Mouse (Mus musculus): Measurements from ENCODE around the gene Gart. TPM values are rescaled to one million over a fixed set of nuclear protein-coding genes. Genes with fewer than 3 reads are reported as not detected.
A peak's percentile ranks its signal among the peaks of the same experiment; 100 is the strongest.

The Gart gene
- polyA plus RNA-seq, 1 experiment from 2014 or later: 64.2 TPM

- H3K4me1 ChIP-seq (ENCODE audit: control insufficient read depth, insufficient read depth, low read length): no peaks in the 10 kb centered on the region
- ATAC-seq (ENCODE audit: low FRiP score, low TSS enrichment) (no peak), DNase-seq (no peak)
- 78% methylated on average over 5 of the region's 5 CpGs for WGBS
- H3K4me2 ChIP-seq (ENCODE audit: low read length): no peak overlapping the region
- H3K27ac ChIP-seq (replicated peaks; ENCODE audit: low read depth, low read length): no peak overlapping the region
- H3K27me3 ChIP-seq (ENCODE audit: control insufficient read depth, insufficient read depth, low read length): no peaks in the 10 kb centered on the region
- H3K9me3 ChIP-seq (ENCODE audit: control insufficient read depth, low read length): no peaks in the 10 kb centered on the region
- H3K4me3 ChIP-seq (replicated peaks; ENCODE audit: low read depth, low read length): no peak overlapping the region
- peaks cover 93% of the 10 kb centered on the region for H3K36me3 ChIP-seq (ENCODE audit: control insufficient read depth, insufficient read depth, low read length)
- H3K9ac ChIP-seq (replicated peaks; ENCODE audit: low read length): no peak overlapping the region
Observed at GRCm38 (mm10) chr16:91680656-91681055, 33.9 kb upstream of the Gart start.

DNA sequence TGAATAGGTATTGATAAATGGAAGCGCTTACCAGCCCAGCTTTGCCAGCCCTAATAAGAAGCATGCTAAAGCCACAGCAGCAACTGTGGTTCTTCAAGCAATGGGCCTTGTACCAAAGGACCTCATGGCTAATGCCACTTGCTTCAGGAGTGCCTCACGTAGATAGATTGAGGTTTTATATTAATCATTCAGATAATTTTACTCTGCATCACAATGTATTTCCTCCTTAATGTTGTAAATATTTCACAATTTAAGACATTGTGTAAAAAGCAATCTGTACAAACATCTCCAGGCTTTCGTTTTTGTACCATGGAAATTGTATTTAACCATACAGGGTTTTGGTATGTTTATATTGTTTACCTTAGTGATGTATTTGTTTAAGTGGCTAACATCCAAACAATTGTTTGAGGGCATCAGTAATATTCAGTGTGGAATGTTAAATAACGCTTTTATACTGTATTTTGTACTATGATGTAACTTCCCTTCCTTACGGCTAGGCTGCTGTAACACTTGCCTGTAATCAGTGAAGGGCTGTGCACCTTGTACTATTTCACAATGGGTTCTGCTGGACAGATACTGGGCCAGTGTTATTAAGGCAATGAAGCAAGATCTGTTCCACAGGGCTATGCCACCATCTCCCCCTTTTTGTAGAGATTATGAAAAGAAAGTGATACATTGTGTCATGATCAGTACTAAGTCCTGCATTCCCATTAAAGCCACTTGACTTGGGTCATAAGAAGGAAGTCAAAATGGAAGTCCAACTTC is 31.6 kb upstream of the Gart start:
- peaks cover 92% of the 10 kb centered on the region for H3K36me3 ChIP-seq (ENCODE audit: control insufficient read depth, insufficient read depth, low read length)
- H3K27me3 ChIP-seq (ENCODE audit: control insufficient read depth, insufficient read depth, low read length): no peaks in the 10 kb centered on the region
- H3K9ac ChIP-seq (replicated peaks; ENCODE audit: low read length): no peak overlapping the region
- ATAC-seq (ENCODE audit: low FRiP score, low TSS enrichment): no peak
- H3K4me1 ChIP-seq (ENCODE audit: control insufficient read depth, insufficient read depth, low read length): no peaks in the 10 kb centered on the region
- 94% methylated on average over 5 of the region's 5 CpGs for WGBS
- no peak overlapping the region for H3K4me3 ChIP-seq (replicated peaks; ENCODE audit: low read depth, low read length)
- no peaks in the 10 kb centered on the region for H3K9me3 ChIP-seq (ENCODE audit: control insufficient read depth, low read length)
- no peak overlapping the region for H3K27ac ChIP-seq (replicated peaks; ENCODE audit: low read depth, low read length)
- no peak for DNase-seq
- no peak overlapping the region for H3K4me2 ChIP-seq (ENCODE audit: low read length)

- H3K27ac ChIP-seq (replicated peaks; ENCODE audit: low read depth, low read length): no peak overlapping the region
- DNase-seq (no peak), ATAC-seq (ENCODE audit: low FRiP score, low TSS enrichment) (no peak)
- no peak overlapping the region for H3K9ac ChIP-seq (replicated peaks; ENCODE audit: low read length)
- no peak overlapping the region for H3K4me2 ChIP-seq (ENCODE audit: low read length)
- H3K4me1 ChIP-seq (ENCODE audit: control insufficient read depth, insufficient read depth, low read length): no peaks in the 10 kb centered on the region
- H3K4me3 ChIP-seq (replicated peaks; ENCODE audit: low read depth, low read length): no peak overlapping the region
- peaks cover 93% of the 10 kb centered on the region for H3K36me3 ChIP-seq (ENCODE audit: control insufficient read depth, insufficient read depth, low read length)
- no peaks in the 10 kb centered on the region for H3K9me3 ChIP-seq (ENCODE audit: control insufficient read depth, low read length)
- WGBS: 89% methylated on average over 4 of the region's 4 CpGs
- no peaks in the 10 kb centered on the region for H3K27me3 ChIP-seq (ENCODE audit: control insufficient read depth, insufficient read depth, low read length)
Observed at GRCm38 (mm10) chr16:91674500-91674899, 27.7 kb upstream of the Gart start.

- Histone ChIP-seq H3K27ac (replicated peaks; ENCODE audit: low read depth, low read length) (no peak overlapping the region), H3K27me3 (ENCODE audit: control insufficient read depth, insufficient read depth, low read length) (no peaks in the 10 kb centered on the region), H3K4me3 (replicated peaks; ENCODE audit: low read depth, low read length) (no peak overlapping the region), H3K4me2 (ENCODE audit: low read length) (no peak overlapping the region), H3K36me3 (ENCODE audit: control insufficient read depth, insufficient read depth, low read length) (peaks cover 78% of the 10 kb centered on the region), H3K9ac (replicated peaks; ENCODE audit: low read length) (no peak overlapping the region), H3K9me3 (ENCODE audit: control insufficient read depth, low read length) (no peaks in the 10 kb centered on the region), H3K4me1 (ENCODE audit: control insufficient read depth, insufficient read depth, low read length) (no peaks in the 10 kb centered on the region)
- DNase-seq (no peak), ATAC-seq (ENCODE audit: low FRiP score, low TSS enrichment) (no peak)
- WGBS: 95% methylated on average over 3 of the region's 3 CpGs
Observed at GRCm38 (mm10) chr16:91663795-91664194, 17.0 kb upstream of the Gart start.

- WGBS: 96% methylated on average over 16 of the region's 16 CpGs
- no peak overlapping the region for H3K9ac ChIP-seq (replicated peaks; ENCODE audit: low read length)
- H3K9me3 ChIP-seq (ENCODE audit: control insufficient read depth, low read length): no peaks in the 10 kb centered on the region
- H3K36me3 ChIP-seq (ENCODE audit: control insufficient read depth, insufficient read depth, low read length): peaks cover 82% of the 10 kb centered on the region
- H3K4me1 ChIP-seq (ENCODE audit: control insufficient read depth, insufficient read depth, low read length): no peaks in the 10 kb centered on the region
- H3K27ac ChIP-seq (replicated peaks; ENCODE audit: low read depth, low read length): no peak overlapping the region
- ATAC-seq (ENCODE audit: low FRiP score, low TSS enrichment) (no peak), DNase-seq (no peak)
- no peaks in the 10 kb centered on the region for H3K27me3 ChIP-seq (ENCODE audit: control insufficient read depth, insufficient read depth, low read length)
- H3K4me2 ChIP-seq (ENCODE audit: low read length): no peak overlapping the region
- H3K4me3 ChIP-seq (replicated peaks; ENCODE audit: low read depth, low read length): no peak overlapping the region
Observed at GRCm38 (mm10) chr16:91662336-91662735, 15.6 kb upstream of the Gart start.

DNA sequence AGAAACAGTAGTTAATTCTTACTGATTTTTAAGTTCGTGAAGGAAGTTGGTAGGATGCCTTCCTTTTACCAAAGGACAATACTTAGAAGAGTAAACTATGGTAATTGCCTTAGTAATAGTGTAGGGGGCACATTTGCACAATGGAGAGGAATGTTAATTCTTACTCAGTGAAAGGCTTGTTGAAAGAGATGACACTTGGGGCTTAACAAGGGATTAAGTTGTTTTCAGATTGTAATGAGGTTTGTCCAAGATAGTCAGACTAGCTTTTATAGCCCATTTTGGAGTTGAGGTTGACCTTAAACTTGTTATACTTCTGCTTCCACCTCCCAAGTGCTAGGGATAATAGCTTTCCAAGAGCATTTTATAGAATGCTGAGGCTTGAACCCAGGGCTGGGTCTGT is 14.6 kb upstream of the Gart start:
- Histone ChIP-seq H3K27ac (replicated peaks; ENCODE audit: low read depth, low read length) (no peak overlapping the region), H3K9ac (replicated peaks; ENCODE audit: low read length) (no peak overlapping the region), H3K9me3 (ENCODE audit: control insufficient read depth, low read length) (no peaks in the 10 kb centered on the region), H3K4me3 (replicated peaks; ENCODE audit: low read depth, low read length) (no peak overlapping the region), H3K4me2 (ENCODE audit: low read length) (no peak overlapping the region), H3K36me3 (ENCODE audit: control insufficient read depth, insufficient read depth, low read length) (peaks cover 83% of the 10 kb centered on the region), H3K4me1 (ENCODE audit: control insufficient read depth, insufficient read depth, low read length) (no peaks in the 10 kb centered on the region), H3K27me3 (ENCODE audit: control insufficient read depth, insufficient read depth, low read length) (no peaks in the 10 kb centered on the region)
- no peak for DNase-seq
- WGBS: 34% methylated on average over 1 of the region's 1 CpGs
- no peak for ATAC-seq (ENCODE audit: low FRiP score, low TSS enrichment)

- Histone ChIP-seq H3K4me2 (ENCODE audit: low read length) (no peak overlapping the region), H3K9me3 (ENCODE audit: control insufficient read depth, low read length) (no peaks in the 10 kb centered on the region), H3K4me1 (ENCODE audit: control insufficient read depth, insufficient read depth, low read length) (no peaks in the 10 kb centered on the region), H3K9ac (replicated peaks; ENCODE audit: low read length) (no peak overlapping the region), H3K27ac (replicated peaks; ENCODE audit: low read depth, low read length) (no peak overlapping the region), H3K36me3 (ENCODE audit: control insufficient read depth, insufficient read depth, low read length) (peaks cover 83% of the 10 kb centered on the region), H3K27me3 (ENCODE audit: control insufficient read depth, insufficient read depth, low read length) (no peaks in the 10 kb centered on the region), H3K4me3 (replicated peaks; ENCODE audit: low read depth, low read length) (no peak overlapping the region)
- WGBS: 97% methylated on average over 20 of the region's 20 CpGs
- ATAC-seq (ENCODE audit: low FRiP score, low TSS enrichment) (no peak), DNase-seq (no peak)
Observed at GRCm38 (mm10) chr16:91659798-91660197, 13.0 kb upstream of the Gart start.

- Histone ChIP-seq H3K9me3 (ENCODE audit: control insufficient read depth, low read length) (no peaks in the 10 kb centered on the region), H3K4me2 (ENCODE audit: low read length) (no peak overlapping the region), H3K4me1 (ENCODE audit: control insufficient read depth, insufficient read depth, low read length) (no peaks in the 10 kb centered on the region), H3K9ac (replicated peaks; ENCODE audit: low read length) (no peak overlapping the region), H3K27ac (replicated peaks; ENCODE audit: low read depth, low read length) (no peak overlapping the region), H3K36me3 (ENCODE audit: control insufficient read depth, insufficient read depth, low read length) (peaks cover 84% of the 10 kb centered on the region), H3K27me3 (ENCODE audit: control insufficient read depth, insufficient read depth, low read length) (no peaks in the 10 kb centered on the region), H3K4me3 (replicated peaks; ENCODE audit: low read depth, low read length) (no peak overlapping the region)
- WGBS: 96% methylated on average over 5 of the region's 5 CpGs
- no peak for DNase-seq
- no peak for ATAC-seq (ENCODE audit: low FRiP score, low TSS enrichment)
Observed at GRCm38 (mm10) chr16:91658471-91658870, 11.7 kb upstream of the Gart start.

DNA sequence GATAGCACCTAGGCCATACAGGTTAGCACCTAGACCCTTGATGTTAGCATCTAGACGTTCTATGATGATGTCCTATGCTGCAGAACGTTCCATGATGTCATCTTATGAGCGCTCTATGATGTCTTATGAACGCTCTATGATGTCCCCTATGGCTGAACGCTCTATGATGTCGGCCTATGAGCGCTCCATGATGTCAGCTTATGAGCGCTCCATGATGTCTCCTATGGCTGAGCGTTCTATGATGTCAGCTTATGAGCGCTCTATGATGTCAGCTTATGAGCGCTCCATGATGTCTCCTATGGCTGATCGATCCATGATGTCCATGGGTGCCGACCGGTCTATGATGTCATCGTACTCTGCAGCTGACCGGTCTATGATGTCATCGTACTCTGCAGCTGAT is 10.5 kb upstream of the Gart start:
- no peaks in the 10 kb centered on the region for H3K4me1 ChIP-seq (ENCODE audit: control insufficient read depth, insufficient read depth, low read length)
- no peaks in the 10 kb centered on the region for H3K27me3 ChIP-seq (ENCODE audit: control insufficient read depth, insufficient read depth, low read length)
- WGBS: 99% methylated on average over 17 of the region's 17 CpGs
- H3K9ac ChIP-seq (replicated peaks; ENCODE audit: low read length): no peak overlapping the region
- H3K27ac ChIP-seq (replicated peaks; ENCODE audit: low read depth, low read length): no peak overlapping the region
- no peak overlapping the region for H3K4me3 ChIP-seq (replicated peaks; ENCODE audit: low read depth, low read length)
- H3K4me2 ChIP-seq (ENCODE audit: low read length): no peak overlapping the region
- no peaks in the 10 kb centered on the region for H3K9me3 ChIP-seq (ENCODE audit: control insufficient read depth, low read length)
- ATAC-seq (ENCODE audit: low FRiP score, low TSS enrichment) (peak; percentile 27; the same call in 1 of the 2 replicates), DNase-seq (no peak)
- peaks cover 81% of the 10 kb centered on the region for H3K36me3 ChIP-seq (ENCODE audit: control insufficient read depth, insufficient read depth, low read length)
